Mouse (Mus musculus) adrenal gland (tissue): ENCODE results near the gene Stard3.

ENCODE experiments used
- intact Hi-C: fragments of 180-260 bp; cut with DNase I; formaldehyde crosslinking; loops from one replicate; pipeline ENCODE4 v1.15.1; 2025
- long read RNA-seq, 2 experiments: library from polyadenylated mRNA; unstranded; transcript quantifications; one replicate each; pipeline ENCODE4 v2.0.0; 2020; ENCODE audit warnings: borderline replicate concordance in 1 of 2; ENCODE audit not compliant: insufficient replicate concordance in 1 of 2

Gene Stard3
- long read RNA-seq, experiment 1, transcript Stard3-201 (15 exons, 2,070 nt), result major isoform, 28 of 34 reads
- long read RNA-seq, experiment 1, partial matches to known transcripts, result 1 of 34 reads
- long read RNA-seq, experiment 1, other reads (novel, unspliced or antisense), result 5 of 34 reads
- long read RNA-seq, experiment 2, transcript Stard3-201 (15 exons, 2,070 nt), result major isoform, 32 of 42 reads
- long read RNA-seq, experiment 2, partial matches to known transcripts, result 5 of 42 reads
- long read RNA-seq, experiment 2, other reads (novel, unspliced or antisense), result 5 of 42 reads

- intact Hi-C loops, result no loop called here
Observed at GRCm38 (mm10) chr11:98358161-98359083, at the start of gene Stard3. Gene Stard3 (plus strand): TSS chr11:98358368.

- intact Hi-C loops, result no loop called here
Observed at GRCm38 (mm10) chr11:98313790-98314323, 44.3 kb upstream of the Stard3 start.

- intact Hi-C loops, result no loop called here
Observed at GRCm38 (mm10) chr11:98317479-98317878, 40.7 kb upstream of the Stard3 start.

- intact Hi-C loops, result no loop called here
Observed at GRCm38 (mm10) chr11:98318421-98319116, 39.6 kb upstream of the Stard3 start.

GRCm38 (mm10) chr11:98319120-98319519 lies 39.0 kb upstream of the Stard3 start:
- intact Hi-C loops, result no loop called here

GRCm38 (mm10) chr11:98319544-98319943 lies 38.6 kb upstream of the Stard3 start:
- intact Hi-C loops, result no loop called here

- intact Hi-C loops, result no loop called here
Observed at GRCm38 (mm10) chr11:98319944-98320343, 38.2 kb upstream of the Stard3 start.

- intact Hi-C loops, result no loop called here
Observed at GRCm38 (mm10) chr11:98320381-98320780, 37.8 kb upstream of the Stard3 start.

- intact Hi-C loops, result no loop called here
Observed at GRCm38 (mm10) chr11:98320806-98321676, 37.1 kb upstream of the Stard3 start.

- intact Hi-C loops, result no loop called here
Observed at GRCm38 (mm10) chr11:98321677-98322003, 36.5 kb upstream of the Stard3 start.

GRCm38 (mm10) chr11:98322159-98322558 lies 36.0 kb upstream of the Stard3 start:
- intact Hi-C loops, result no loop called here

GRCm38 (mm10) chr11:98323136-98323866 lies 34.9 kb upstream of the Stard3 start:
- intact Hi-C loops, result no loop called here

GRCm38 (mm10) chr11:98323933-98324332 lies 34.2 kb upstream of the Stard3 start:
- intact Hi-C loops, result no loop called here

- intact Hi-C loops, result no loop called here
Observed at GRCm38 (mm10) chr11:98325191-98325820, 32.9 kb upstream of the Stard3 start.

GRCm38 (mm10) chr11:98325821-98326218 lies 32.3 kb upstream of the Stard3 start:
- intact Hi-C loops, result no loop called here

- intact Hi-C loops, result no loop called here
Observed at GRCm38 (mm10) chr11:98326741-98327135, 31.4 kb upstream of the Stard3 start.

GRCm38 (mm10) chr11:98327136-98328030 lies 30.8 kb upstream of the Stard3 start:
- intact Hi-C loops, result no loop called here

GRCm38 (mm10) chr11:98328031-98328370 lies 30.2 kb upstream of the Stard3 start:
- intact Hi-C loops, result no loop called here
